Mouse (Mus musculus) limb, embryonic 14.5 days (tissue): ENCODE data around the gene Ano2. TPM values are rescaled to one million over a fixed set of nuclear protein-coding genes. Genes with fewer than 3 reads are reported as not detected.

Experiments
- ATAC-seq: fragments of 200-750 bp; cut with Nextera tagmentation; 2 replicates; pipeline ENCODE4 v1.8.0; 2017; ENCODE audit warnings: low read depth, moderate number of reproducible peaks, moderate TSS enrichment; ENCODE audit not compliant: low FRiP score
- DNase-seq: peaks from one replicate; pipeline ENCODE4 v3.0.0-alpha.2; 2015; ENCODE audit warnings: low spot score
- H3K27ac ChIP-seq: fragments of 300-500 bp; sonication (generic); replicated peaks from 2 replicates; pipeline ENCODE4 v1.5.1; 2014; ENCODE audit warnings: low read depth, mild to moderate bottlenecking, low read length, moderate library complexity, mixed read lengths
- H3K27me3 ChIP-seq: fragments of 300-500 bp; sonication (generic); 2 replicates; pipeline ENCODE4 v1.6.1; 2014; ENCODE audit warnings: low read length, mixed read lengths; ENCODE audit not compliant: control insufficient read depth, insufficient read depth
- H3K36me3 ChIP-seq: fragments of 300-500 bp; sonication (generic); 2 replicates; pipeline ENCODE4 v1.6.1; 2014; ENCODE audit warnings: mild to moderate bottlenecking, low read length, moderate library complexity, mixed read lengths; ENCODE audit not compliant: control insufficient read depth, insufficient read depth
- H3K4me1 ChIP-seq: fragments of 300-500 bp; sonication (generic); 2 replicates; pipeline ENCODE4 v1.6.1; 2014; ENCODE audit warnings: antibody characterized with exemption, low read length, mixed read lengths; ENCODE audit not compliant: control insufficient read depth, insufficient read depth
- H3K4me2 ChIP-seq: fragments of 300-500 bp; sonication (generic); replicated peaks from 2 replicates; pipeline ENCODE4 v1.6.1; 2014; ENCODE audit warnings: low read depth, mild to moderate bottlenecking, low read length, moderate library complexity; ENCODE audit not compliant: severe bottlenecking
- H3K4me3 ChIP-seq: fragments of 300-500 bp; sonication (generic); replicated peaks from 2 replicates; pipeline ENCODE4 v1.5.1; 2014; ENCODE audit warnings: low read length
- H3K9ac ChIP-seq: fragments of 300-500 bp; sonication (generic); 2 replicates; pipeline ENCODE4 v1.6.1; 2014; ENCODE audit warnings: mild to moderate bottlenecking, low read depth, low read length, moderate library complexity; ENCODE audit not compliant: severe bottlenecking
- H3K9me3 ChIP-seq: fragments of 300-500 bp; sonication (generic); 2 replicates; pipeline ENCODE4 v1.6.1; 2016; ENCODE audit warnings: low read length; ENCODE audit not compliant: control insufficient read depth
- POLR2A ChIP-seq: fragments of 200-500 bp; IDR thresholded peaks from 2 replicates; pipeline ENCODE4 v1.8.0; 2012; ENCODE audit warnings: inconsistent platforms, mild to moderate bottlenecking, moderate library complexity, borderline replicate concordance; ENCODE audit not compliant: insufficient read depth, insufficient read length; ENCODE audit errors: extremely low read depth
- WGBS: fragments of 180-500 bp; shearing (Covaris S2); extraction: QIAGEN DNeasy Blood & Tissue Kit; methylation state at CpG from one replicate; pipeline ENCODE4 v1.1.7; 2014; 5-methylcytosine and 5-hydroxymethylcytosine counted together
- polyA plus RNA-seq, 2 experiments: library from polyadenylated mRNA; depleted of rRNA in 1 of 2; stranded (reverse) in 1 of 2; unstranded in 1 of 2; fragments of >200 nt; fragmentation: Nextera tagmentation in 1 of 2; extraction: Ambion mirVana in 1 of 2; gene quantifications; 2 replicates each; pipeline versions ENCODE4 v1.2.1 to v1.2.3; 2012 to 2014

Gene Ano2
- polyA plus RNA-seq, 2 experiments: 0.14 TPM; not detected in 1

- no peak overlapping the region for H3K4me3 ChIP-seq
- TF ChIP-seq POLR2A: no peak
- H3K36me3 ChIP-seq: no peaks in the 10 kb centered on the region
- H3K9me3 ChIP-seq: no peaks in the 10 kb centered on the region
- WGBS: 73% methylated on average over 9 of the region's 9 CpGs
- ATAC-seq: no peak
- H3K4me2 ChIP-seq: no peak overlapping the region
- no peak overlapping the region for H3K27ac ChIP-seq
- H3K27me3 ChIP-seq: no peaks in the 10 kb centered on the region
- H3K9ac ChIP-seq: no peak overlapping the region
- DNase-seq: no peak
- no peaks in the 10 kb centered on the region for H3K4me1 ChIP-seq
Measured at GRCm38 (mm10) chr6:125914446-125914845, 224.2 kb downstream of the Ano2 start.

GRCm38 (mm10) chr6:125922746-125923145 lies 232.5 kb downstream of the Ano2 start:
- WGBS: 63% methylated on average over 3 of the region's 3 CpGs
- Histone ChIP-seq H3K4me1 (no peaks in the 10 kb centered on the region), H3K27me3 (no peaks in the 10 kb centered on the region), H3K4me2 (no peak overlapping the region), H3K4me3 (no peak overlapping the region), H3K36me3 (no peaks in the 10 kb centered on the region), H3K9me3 (no peaks in the 10 kb centered on the region), H3K27ac (no peak overlapping the region), H3K9ac (no peak overlapping the region)
- TF ChIP-seq POLR2A: no peak
- ATAC-seq (no peak), DNase-seq (peak; percentile 6)

GRCm38 (mm10) chr6:125924979-125925378 lies 234.8 kb downstream of the Ano2 start:
- Histone ChIP-seq H3K9me3 (no peaks in the 10 kb centered on the region), H3K4me3 (no peak overlapping the region), H3K4me2 (no peak overlapping the region), H3K4me1 (no peaks in the 10 kb centered on the region), H3K36me3 (no peaks in the 10 kb centered on the region), H3K27ac (no peak overlapping the region), H3K9ac (no peak overlapping the region), H3K27me3 (no peaks in the 10 kb centered on the region)
- ATAC-seq (no peak), DNase-seq (no peak)
- 65% methylated on average over 2 of the region's 2 CpGs for WGBS
- TF ChIP-seq POLR2A: no peak

- H3K27me3 ChIP-seq: no peaks in the 10 kb centered on the region
- no peak for ATAC-seq
- no peaks in the 10 kb centered on the region for H3K4me1 ChIP-seq
- TF ChIP-seq POLR2A: no peak
- DNase-seq: no peak
- no peak overlapping the region for H3K27ac ChIP-seq
- no peak overlapping the region for H3K9ac ChIP-seq
- H3K4me2 ChIP-seq: no peak overlapping the region
- no peaks in the 10 kb centered on the region for H3K9me3 ChIP-seq
- H3K36me3 ChIP-seq: no peaks in the 10 kb centered on the region
- 96% methylated on average over 3 of the region's 3 CpGs for WGBS
- no peak overlapping the region for H3K4me3 ChIP-seq
Measured at GRCm38 (mm10) chr6:125925861-125926260, 235.6 kb downstream of the Ano2 start.

GRCm38 (mm10) chr6:125931926-125932325 lies 241.7 kb downstream of the Ano2 start:
- 77% methylated on average over 7 of the region's 7 CpGs for WGBS
- H3K27ac ChIP-seq: no peak overlapping the region
- H3K4me1 ChIP-seq: no peaks in the 10 kb centered on the region
- no peaks in the 10 kb centered on the region for H3K36me3 ChIP-seq
- ATAC-seq (no peak), DNase-seq (no peak)
- no peak for TF ChIP-seq POLR2A
- H3K27me3 ChIP-seq: no peaks in the 10 kb centered on the region
- H3K4me2 ChIP-seq: no peak overlapping the region
- H3K9ac ChIP-seq: no peak overlapping the region
- no peaks in the 10 kb centered on the region for H3K9me3 ChIP-seq
- no peak overlapping the region for H3K4me3 ChIP-seq

- Histone ChIP-seq H3K4me3 (no peak overlapping the region), H3K4me1 (no peaks in the 10 kb centered on the region), H3K4me2 (no peak overlapping the region), H3K36me3 (no peaks in the 10 kb centered on the region), H3K27ac (no peak overlapping the region), H3K27me3 (no peaks in the 10 kb centered on the region), H3K9ac (no peak overlapping the region), H3K9me3 (no peaks in the 10 kb centered on the region)
- 21% methylated on average over 3 of the region's 3 CpGs for WGBS
- no peak for TF ChIP-seq POLR2A
- DNase-seq: peak; percentile 52
- peak; percentile 80; the same call in 1 of the 2 replicates for ATAC-seq
Measured at GRCm38 (mm10) chr6:125954965-125955364, 264.7 kb downstream of the Ano2 start.
